Mouse (Mus musculus): ENCODE measurements around the gene Serpinb5.

- TF ChIP-seq CTCF (IDR thresholded peaks at IDR 0.05; ENCODE audit: low read depth) = no peak
- no peak for TF ChIP-seq EP300 (IDR thresholded peaks at IDR 0.05; ENCODE audit: low read depth)
These were observed at the start of gene Serpinb5 for GRCm38 (mm10) chr1:106860847-106861246.
